Mouse (Mus musculus): ENCODE measurements around the gene Cacna1e.

Cacna1e gene

GRCm38 (mm10) chr1:154622666-154623653 lies 261.3 kb downstream of the Cacna1e start:
- ATAC-seq (ENCODE audit: low TSS enrichment), result no peak

DNA sequence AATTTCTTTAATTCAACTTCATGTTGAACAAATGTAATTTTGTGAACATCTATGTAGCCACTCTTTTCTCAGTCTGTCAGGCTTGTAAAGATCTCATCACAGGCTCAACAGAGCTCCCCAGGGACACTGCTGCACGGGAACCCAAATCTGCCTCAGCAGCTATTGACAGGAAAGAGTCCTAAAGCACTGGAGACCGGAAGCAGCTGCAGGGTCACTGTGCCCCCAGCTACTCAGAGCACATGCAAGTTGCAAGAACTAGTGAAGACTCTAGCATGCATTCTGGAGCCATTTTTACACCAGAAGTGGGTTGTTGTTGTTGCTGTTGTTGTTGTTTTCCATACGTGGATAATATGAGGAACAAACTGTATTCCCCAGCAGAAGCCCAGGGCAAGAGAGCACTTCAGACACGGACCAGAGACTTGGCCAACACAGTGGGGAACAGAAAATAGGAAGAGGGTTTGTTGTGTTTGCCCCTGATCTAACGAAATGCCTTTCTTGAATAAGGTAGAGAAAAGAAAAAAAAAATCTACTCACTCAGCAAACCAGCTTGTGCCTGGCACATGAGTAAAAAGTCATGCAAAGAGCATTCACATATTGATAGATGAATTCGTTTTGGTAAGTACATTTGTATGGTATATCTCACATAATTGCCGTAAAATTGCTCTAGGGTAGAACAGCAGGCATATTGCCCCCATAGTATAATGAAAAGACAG lies 266.4 kb downstream of the Cacna1e start:
- no peak for ATAC-seq (ENCODE audit: low TSS enrichment)

DNA sequence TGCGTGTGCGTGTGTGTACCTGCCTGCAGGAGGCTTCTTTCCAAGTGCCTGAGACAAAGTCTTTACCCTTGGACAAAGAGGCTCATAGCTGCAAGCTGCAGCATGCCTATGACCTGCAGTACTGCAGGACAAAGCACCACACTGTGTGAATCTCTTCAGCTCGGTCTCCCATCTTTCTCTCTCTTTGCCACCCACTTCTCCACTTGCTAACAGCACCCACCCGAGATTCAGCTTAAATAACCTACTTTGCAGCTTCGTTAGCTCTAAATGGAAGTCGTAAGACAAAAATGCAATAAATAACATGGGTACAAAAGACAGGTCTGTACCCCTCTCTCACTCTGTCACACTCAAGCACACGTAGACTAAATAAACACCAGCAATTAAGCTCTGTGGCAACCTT lies 268.5 kb downstream of the Cacna1e start:
- peak; percentile 85 for ATAC-seq (ENCODE audit: low TSS enrichment)

GRCm38 (mm10) chr1:154608516-154608915 lies 275.8 kb downstream of the Cacna1e start:
- no peak for ATAC-seq (ENCODE audit: low TSS enrichment)

GRCm38 (mm10) chr1:154607406-154607805 lies 276.9 kb downstream of the Cacna1e start:
- no peak for ATAC-seq (ENCODE audit: low TSS enrichment)

DNA sequence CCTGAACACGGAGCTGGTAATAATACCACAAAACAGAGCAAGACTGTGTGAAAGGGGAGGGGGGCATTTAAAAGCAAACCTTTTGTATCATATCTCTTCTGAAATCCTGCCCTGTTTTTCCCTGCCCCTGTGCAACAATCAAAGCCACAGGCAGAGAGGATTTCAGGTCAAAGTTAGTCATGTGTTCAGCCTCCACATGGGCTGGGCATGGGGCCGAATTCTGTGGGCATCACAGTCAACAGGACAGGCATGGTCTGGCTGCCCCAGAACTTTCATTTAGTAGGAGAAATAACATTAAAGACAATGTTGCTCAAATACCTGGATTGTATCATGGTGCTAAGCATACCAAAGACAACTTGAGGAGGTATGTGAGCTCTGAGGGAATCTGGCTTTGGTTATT lies 278.7 kb downstream of the Cacna1e start:
- no peak for ATAC-seq (ENCODE audit: low TSS enrichment)

GRCm38 (mm10) chr1:154603781-154604180 lies 280.5 kb downstream of the Cacna1e start:
- no peak for ATAC-seq (ENCODE audit: low TSS enrichment)

- ATAC-seq (ENCODE audit: low TSS enrichment), result peak; percentile 84
Observed at GRCm38 (mm10) chr1:154602531-154602930, 281.8 kb downstream of the Cacna1e start.

GRCm38 (mm10) chr1:154582516-154582915 lies 301.8 kb downstream of the Cacna1e start:
- ATAC-seq (ENCODE audit: low TSS enrichment), result peak; percentile 47

DNA sequence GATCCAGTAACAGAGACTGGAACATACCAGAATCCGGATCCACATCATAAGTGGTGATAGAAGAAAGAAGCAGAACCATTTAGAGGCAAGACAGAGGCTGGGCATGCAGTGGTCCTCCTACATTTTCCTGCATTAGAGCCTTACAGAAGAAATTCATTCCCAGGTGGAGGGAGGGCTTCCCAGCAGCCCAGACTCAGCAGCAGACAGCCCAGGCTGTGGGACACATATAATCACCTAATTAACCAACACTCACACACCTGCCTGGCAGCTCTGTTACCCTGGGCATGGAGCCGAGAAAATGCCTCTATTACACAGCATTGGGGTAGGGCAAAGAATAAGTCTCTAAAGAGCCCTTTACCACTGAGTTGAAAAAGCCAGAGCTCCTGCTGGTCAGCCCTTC lies 304.4 kb downstream of the Cacna1e start:
- ATAC-seq (ENCODE audit: low TSS enrichment), result no peak

DNA sequence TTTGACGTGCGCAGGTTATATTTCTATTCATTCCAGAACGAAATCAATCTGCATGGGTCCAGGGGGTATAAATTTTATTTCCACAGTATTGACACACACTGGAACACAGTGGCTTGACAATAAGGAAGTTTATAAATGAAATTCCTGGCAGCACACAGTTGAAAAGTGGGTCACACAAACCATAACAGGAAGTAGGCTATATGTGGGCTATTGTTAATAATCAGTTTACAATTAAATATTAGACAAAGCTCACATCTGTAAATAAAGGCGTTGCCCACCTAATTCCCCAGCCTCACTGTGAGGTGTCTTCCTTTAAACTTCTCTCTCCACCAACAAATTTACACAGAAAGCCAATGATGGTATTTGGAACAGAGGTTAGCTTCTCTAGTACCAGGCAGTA lies 305.6 kb downstream of the Cacna1e start:
- no peak for ATAC-seq (ENCODE audit: low TSS enrichment)

GRCm38 (mm10) chr1:154576418-154576817 lies 307.9 kb downstream of the Cacna1e start:
- ATAC-seq (ENCODE audit: low TSS enrichment), result peak; percentile 82

DNA sequence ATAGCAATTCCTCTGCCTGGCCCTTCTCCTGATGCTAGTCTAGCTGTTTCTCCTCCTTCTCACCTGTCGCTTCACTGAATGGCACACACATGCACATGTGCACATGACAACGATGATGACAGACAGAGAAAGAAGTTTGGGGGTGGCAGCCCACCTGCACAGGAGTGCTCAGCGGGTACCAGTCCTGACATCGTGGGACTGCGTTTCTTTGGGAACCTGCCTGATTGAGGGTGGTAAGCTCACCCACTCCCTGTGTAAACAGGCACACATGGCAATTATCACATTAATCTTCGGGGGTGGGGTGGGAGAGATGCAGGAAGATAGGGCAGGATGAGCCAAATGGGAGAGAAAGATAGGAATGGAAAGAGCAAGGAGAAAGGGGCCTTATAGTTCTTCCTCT lies 318.3 kb downstream of the Cacna1e start:
- 0 out of 2 replicates have a peak, but pooled peaks have one; percentile 23 for ATAC-seq (ENCODE audit: low TSS enrichment)

GRCm38 (mm10) chr1:154555811-154556210 lies 328.5 kb downstream of the Cacna1e start:
- no peak for ATAC-seq (ENCODE audit: low TSS enrichment)

DNA sequence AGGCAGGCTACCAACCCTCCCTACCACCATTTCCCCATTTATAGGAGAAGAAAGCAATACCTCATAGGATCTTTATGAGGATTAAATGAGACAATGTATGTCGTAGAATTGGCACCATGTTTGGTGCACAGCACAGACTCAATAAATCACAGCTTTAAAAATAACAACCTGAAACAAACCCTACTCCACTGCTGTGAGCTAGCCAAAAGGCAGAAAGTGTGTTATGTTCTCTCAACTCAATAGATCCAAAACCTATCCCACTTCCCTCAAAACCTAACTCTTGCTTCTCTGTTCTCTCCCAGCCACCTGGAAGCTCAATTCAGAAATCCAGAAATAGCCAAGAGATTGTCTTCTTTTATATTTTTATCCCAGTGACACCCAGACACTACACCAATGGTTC lies 331.2 kb downstream of the Cacna1e start:
- ATAC-seq (ENCODE audit: low TSS enrichment), result peak; percentile 85

DNA sequence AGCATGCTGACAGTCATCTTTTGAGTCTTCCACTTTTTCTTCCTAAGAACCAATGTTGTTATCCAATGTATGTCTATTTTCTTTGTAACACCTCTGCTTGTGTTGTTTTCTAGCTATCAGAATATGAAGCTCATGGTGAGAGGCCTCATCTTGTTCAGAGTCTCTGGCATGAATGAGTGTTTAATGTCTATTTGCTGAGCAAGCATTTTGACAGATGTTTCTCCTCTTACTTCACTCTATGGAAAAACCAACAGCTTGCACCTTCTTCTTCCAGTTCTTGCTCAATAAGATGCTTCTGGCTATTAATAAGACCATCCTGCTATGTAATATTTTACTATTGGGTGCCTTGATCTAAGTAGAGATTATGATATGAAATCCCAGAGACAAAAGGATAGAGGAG lies 346.9 kb downstream of the Cacna1e start:
- no peak for ATAC-seq (ENCODE audit: low TSS enrichment)

DNA sequence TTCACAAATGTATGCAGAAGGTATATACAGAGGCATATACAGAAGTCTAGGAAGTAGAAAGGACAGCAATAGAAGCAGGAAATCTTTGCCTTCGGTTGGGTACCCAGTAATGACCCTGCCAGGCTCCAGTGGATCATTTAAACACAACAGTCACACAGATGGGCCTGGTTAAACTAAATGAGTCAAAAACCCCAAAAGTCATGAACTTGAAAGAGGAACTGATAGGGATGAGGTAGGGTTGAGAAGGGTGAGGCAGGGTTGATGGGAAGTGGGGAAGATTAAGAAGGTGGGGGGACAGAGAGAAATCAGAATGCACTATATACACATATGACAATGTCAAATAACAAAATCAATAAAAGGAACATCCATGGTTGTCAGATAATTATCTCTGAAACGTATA lies 347.5 kb downstream of the Cacna1e start:
- no peak for ATAC-seq (ENCODE audit: low TSS enrichment)

DNA sequence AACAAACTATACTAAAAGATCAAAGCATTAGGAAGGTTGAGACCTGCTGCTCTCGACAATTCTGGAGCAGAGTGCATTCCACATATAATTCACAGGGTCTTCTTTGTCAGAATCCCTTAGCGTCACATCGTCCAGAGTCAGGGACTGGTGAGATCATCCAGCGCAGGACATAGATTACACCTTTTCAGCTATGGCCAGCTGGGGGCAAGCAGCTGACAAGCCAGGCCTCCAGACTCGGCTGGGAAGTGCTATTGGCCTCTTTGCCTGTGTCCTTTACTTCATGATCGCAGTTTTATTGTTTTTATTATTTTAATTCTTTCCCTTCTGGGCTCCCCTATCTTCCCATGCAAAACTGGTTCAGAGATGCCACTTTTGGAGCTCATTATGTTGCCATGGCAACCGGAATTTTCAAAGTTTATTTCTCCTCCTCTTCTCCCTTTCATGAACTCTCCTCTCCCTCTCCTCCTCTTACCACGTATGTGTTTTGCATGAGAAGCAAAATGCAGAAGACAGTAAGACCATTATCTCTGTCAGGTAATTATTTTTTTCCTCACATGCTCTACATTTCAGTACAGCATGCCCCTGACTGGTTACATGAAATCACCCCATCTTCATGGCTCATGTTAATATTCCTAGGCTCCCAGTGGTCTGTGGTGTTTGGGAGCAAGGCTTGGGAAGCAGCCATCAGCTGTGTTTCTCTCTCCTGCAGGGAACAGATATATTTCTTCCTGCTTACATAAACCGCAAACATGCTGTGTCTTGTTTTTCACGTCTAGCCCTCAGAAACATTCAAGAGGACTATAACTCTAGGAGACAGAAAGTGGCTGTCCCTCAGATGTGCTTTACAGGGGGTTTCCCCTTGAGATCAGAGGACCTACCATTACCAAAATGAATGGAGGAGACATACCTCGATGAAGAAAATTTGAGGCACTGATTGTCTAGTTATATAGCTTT lies 351.0 kb downstream of the Cacna1e start:
- peak; percentile 49 for ATAC-seq (ENCODE audit: low TSS enrichment)

DNA sequence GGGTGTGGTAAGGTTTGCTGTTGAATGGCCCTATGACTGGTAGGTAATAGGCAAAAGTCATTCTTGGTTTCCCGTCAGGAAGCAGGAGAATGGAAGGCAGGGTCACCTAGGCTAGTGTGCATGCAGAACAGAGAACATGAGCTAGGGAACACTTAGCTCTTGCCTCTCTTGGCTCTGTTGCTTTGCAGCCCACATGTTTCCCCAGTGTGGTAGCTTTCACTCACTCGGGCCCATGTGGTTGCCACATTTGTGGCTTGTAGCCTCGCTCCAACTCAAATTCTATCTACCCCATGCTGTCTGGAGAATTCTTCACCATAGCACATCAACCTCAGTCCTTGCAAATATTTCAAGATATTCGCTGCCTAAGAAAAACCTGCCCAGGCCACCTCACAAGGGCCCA lies 354.6 kb downstream of the Cacna1e start:
- ATAC-seq (ENCODE audit: low TSS enrichment), result peak; percentile 53

DNA sequence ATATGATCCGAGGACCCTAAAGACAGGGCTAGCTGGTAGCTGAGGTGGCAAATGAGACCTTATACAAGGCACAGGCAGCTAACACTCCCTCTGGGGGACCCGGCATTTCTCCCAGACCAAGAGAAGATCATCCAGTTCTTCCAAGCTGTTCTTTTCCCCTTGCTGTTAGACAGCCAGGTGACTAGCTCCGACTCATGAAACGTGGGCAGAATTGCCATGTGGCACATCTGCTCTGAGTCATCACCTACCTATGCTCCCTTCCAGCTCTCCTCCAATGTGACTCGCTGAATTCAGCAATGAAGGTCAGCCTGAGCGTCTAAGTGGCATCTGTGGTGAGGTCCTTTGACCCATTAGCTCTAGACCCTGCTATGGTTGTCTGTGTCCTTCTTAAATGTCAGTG lies 355.5 kb downstream of the Cacna1e start:
- ATAC-seq (ENCODE audit: low TSS enrichment), result 0 out of 2 replicates have a peak, but pooled peaks have one; percentile 28

DNA sequence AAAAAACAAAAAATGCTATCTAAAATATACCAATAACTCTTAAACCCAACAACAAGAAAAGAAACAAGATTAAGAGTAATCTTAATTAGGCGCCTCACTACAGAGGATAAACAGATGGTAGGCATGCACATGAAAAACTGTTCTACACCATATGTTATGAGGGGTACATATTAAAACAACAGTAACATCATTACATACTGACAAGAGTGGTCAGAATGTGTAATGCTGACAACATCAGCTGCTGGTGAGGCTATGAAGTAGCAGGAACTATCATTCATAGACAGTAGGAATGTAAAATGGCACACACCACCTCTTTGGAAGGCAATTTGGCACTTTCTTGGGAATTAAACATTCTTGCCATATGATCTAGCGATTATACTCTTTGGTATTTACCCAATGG lies 363.6 kb downstream of the Cacna1e start:
- no peak for ATAC-seq (ENCODE audit: low TSS enrichment)

DNA sequence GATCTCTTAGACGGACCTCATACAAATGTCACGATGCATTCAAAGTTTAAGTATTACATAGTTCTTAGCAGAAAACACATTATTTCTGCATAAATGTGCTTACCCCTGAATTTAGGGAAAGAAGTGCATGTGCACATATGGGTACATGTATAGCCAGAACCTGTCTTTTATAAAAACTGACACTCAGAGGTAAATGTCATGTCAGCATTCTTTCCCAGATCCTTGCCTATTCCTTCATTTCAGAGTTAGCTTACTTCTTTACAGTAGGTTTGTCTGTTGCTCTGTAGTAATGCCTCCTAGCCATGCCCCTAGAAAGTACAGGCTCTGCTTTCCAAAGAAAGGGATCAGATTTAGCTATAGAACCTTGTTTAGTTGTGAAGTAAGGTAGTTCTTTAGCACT lies 369.0 kb downstream of the Cacna1e start:
- no peak for ATAC-seq (ENCODE audit: low TSS enrichment)
